Mouse (Mus musculus) CH12.LX (cell line): ENCODE measurements around the gene Chfr. TPM values are rescaled to one million over a fixed set of nuclear protein-coding genes. Genes with fewer than 3 reads are reported as not detected.

ENCODE experiments used
- DNase-seq: peaks from one replicate; pipeline ENCODE4 v3.0.0-alpha.2; 2013; ENCODE audit errors: extremely low read depth
- H3K27ac ChIP-seq: 2 replicates; pipeline ENCODE4 v1.5.1; 2012; ENCODE audit warnings: low read depth, mild to moderate bottlenecking, control low read depth, moderate library complexity; ENCODE audit not compliant: insufficient read depth
- H3K27me3 ChIP-seq: replicated peaks from 2 replicates; pipeline ENCODE3; 2012; ENCODE audit warnings: inconsistent platforms
- H3K36me3 ChIP-seq, 2 experiments: replicated peaks in 1 of 2; 2 replicates each; pipeline versions ENCODE3 to v1.6.1; 2012; ENCODE audit warnings: inconsistent platforms in 1 of 2, low read length in 1 of 2, mild to moderate bottlenecking in 1 of 2, mixed read lengths in 1 of 2, moderate library complexity in 1 of 2; ENCODE audit not compliant: control insufficient read depth in 1 of 2, insufficient read depth in 1 of 2
- H3K4me1 ChIP-seq, 2 experiments: 2 replicates each; pipeline ENCODE4 v1.6.1; 2012; ENCODE audit warnings: inconsistent platforms in 1 of 2, moderate library complexity in 1 of 2; ENCODE audit not compliant: insufficient read depth in 2 of 2, control insufficient read depth in 1 of 2
- H3K4me2 ChIP-seq: 2 replicates; pipeline ENCODE4 v1.6.1; 2012; ENCODE audit warnings: low read depth, mild to moderate bottlenecking, control low read depth; ENCODE audit not compliant: poor library complexity, insufficient read depth, severe bottlenecking
- H3K4me3 ChIP-seq, 3 experiments: fragments of 150-350 bp in 1 of 3; sonication (generic) in 1 of 3; replicated peaks in 1 of 3; 2 replicates each; pipeline versions ENCODE3 to v1.5.1; 2011 to 2012; ENCODE audit warnings: low read depth in 2 of 3, low read length in 2 of 3, mild to moderate bottlenecking in 2 of 3, moderate library complexity in 2 of 3, control low read depth in 1 of 3, improper control_type of control experiment in 1 of 3, inconsistent platforms in 1 of 3, mixed read lengths in 1 of 3; ENCODE audit not compliant: poor library complexity in 1 of 3
- H3K79me2 ChIP-seq: replicated peaks from 2 replicates; pipeline ENCODE4 v1.6.1; 2012; ENCODE audit warnings: mild to moderate bottlenecking, moderate library complexity; ENCODE audit not compliant: control insufficient read depth, poor library complexity, insufficient read depth, severe bottlenecking; ENCODE audit errors: extremely low read depth
- H3K9ac ChIP-seq: 2 replicates; pipeline ENCODE4 v1.6.1; 2012; ENCODE audit warnings: low read depth, mild to moderate bottlenecking, control low read depth, moderate library complexity; ENCODE audit not compliant: insufficient read depth
- H3K9me3 ChIP-seq: replicated peaks from 2 replicates; pipeline ENCODE3; 2012; ENCODE audit warnings: low read length, inconsistent platforms, mixed read lengths
- BHLHE40 ChIP-seq: IDR thresholded peaks from 2 replicates; pipeline ENCODE4 v1.6.1; 2011; ENCODE audit warnings: mild to moderate bottlenecking, low read depth, low read length, improper control_type of control experiment
- CHD1 ChIP-seq: IDR thresholded peaks from 2 replicates; pipeline ENCODE4 v1.6.1; 2012; ENCODE audit warnings: low read depth, low read length, improper control_type of control experiment, inconsistent platforms
- ELF1 ChIP-seq: IDR thresholded peaks from 2 replicates; pipeline ENCODE4 v1.6.1; 2014; ENCODE audit warnings: low read depth, mild to moderate bottlenecking, inconsistent platforms, low read length, improper control_type of control experiment
- ETS1 ChIP-seq: conservative IDR thresholded peaks from 2 replicates; pipeline ENCODE4 v1.6.1; 2012; ENCODE audit warnings: low read depth, mild to moderate bottlenecking, inconsistent platforms, low read length, improper control_type of control experiment, moderate library complexity
- HCFC1 ChIP-seq: IDR thresholded peaks from 2 replicates; pipeline ENCODE4 v1.6.1; 2012; ENCODE audit warnings: low read depth, mild to moderate bottlenecking, inconsistent platforms, low read length, improper control_type of control experiment
- JUN ChIP-seq: IDR thresholded peaks from 2 replicates; pipeline ENCODE4 v1.6.1; 2011; ENCODE audit warnings: low read depth, mild to moderate bottlenecking, low read length, improper control_type of control experiment, moderate library complexity; ENCODE audit not compliant: insufficient read depth
- MAZ ChIP-seq: IDR thresholded peaks from 2 replicates; pipeline ENCODE4 v1.6.1; 2012; ENCODE audit warnings: low read depth, mild to moderate bottlenecking, inconsistent platforms, low read length, improper control_type of control experiment, moderate library complexity
- NELFE ChIP-seq: IDR thresholded peaks from 2 replicates; pipeline ENCODE4 v1.6.1; 2011; ENCODE audit warnings: low read depth, low read length, improper control_type of control experiment
- POLR2A ChIP-seq: IDR thresholded peaks from 2 replicates; pipeline ENCODE4 v1.6.1; 2011; ENCODE audit warnings: low read depth, mild to moderate bottlenecking, improper control_type of control experiment, low read length
- POLR2AphosphoS2 ChIP-seq: IDR thresholded peaks from 2 replicates; pipeline ENCODE4 v1.6.1; 2011; ENCODE audit warnings: low read depth, low read length, improper control_type of control experiment
- SMC3 ChIP-seq: IDR thresholded peaks from 2 replicates; pipeline ENCODE4 v1.6.1; 2011; ENCODE audit warnings: low read depth, low read length, improper control_type of control experiment
- TBP ChIP-seq: conservative IDR thresholded peaks from 2 replicates; pipeline ENCODE4 v1.6.1; 2011; ENCODE audit warnings: low read depth, low read length, improper control_type of control experiment
- TCF12 ChIP-seq: IDR thresholded peaks from 2 replicates; pipeline ENCODE4 v1.6.1; 2014; ENCODE audit warnings: low read depth, mild to moderate bottlenecking, inconsistent platforms, low read length, improper control_type of control experiment
- UBTF ChIP-seq: IDR thresholded peaks from 2 replicates; pipeline ENCODE4 v1.6.1; 2012; ENCODE audit warnings: low read depth, mild to moderate bottlenecking, inconsistent platforms, low read length, improper control_type of control experiment, moderate library complexity
- USF2 ChIP-seq: conservative IDR thresholded peaks from 2 replicates; pipeline ENCODE4 v1.6.1; 2011; ENCODE audit warnings: low read depth, low read length, improper control_type of control experiment
- ZKSCAN1 ChIP-seq: IDR thresholded peaks from 2 replicates; pipeline ENCODE4 v1.6.1; 2012; ENCODE audit warnings: low read depth, inconsistent platforms, low read length, improper control_type of control experiment, borderline replicate concordance
- ZNF384 ChIP-seq: IDR thresholded peaks from 2 replicates; pipeline ENCODE4 v1.6.1; 2012; ENCODE audit warnings: low read depth, low read length, improper control_type of control experiment, inconsistent platforms
- dilution Hi-C: fragments of 300-500 bp; cut with MboI; formaldehyde crosslinking; loops from 2 replicates; pipeline ENCODE4 v1.14.3; 2020; ENCODE audit warnings: low sequenced_read_pairs; ENCODE audit not compliant: extremely low pct_unique_long_range_greater_than_20kb, extremely low pct_ligation_motif_present
- in situ Hi-C: fragments of 300-500 bp; cut with MboI; formaldehyde crosslinking; loops from 3 replicates; pipeline ENCODE4 v1.14.3; 2019; ENCODE audit warnings: low sequenced_read_pairs, low pct_ligation_motif_present, low pct_unique_long_range_greater_than_20kb, mixed read lengths
- polyA plus RNA-seq: library from polyadenylated mRNA; unstranded; fragments of >175 nt; gene quantifications from 2 replicates; pipeline ENCODE4 v1.2.1, GENCODE M21; 2012; ENCODE audit warnings: low read depth; ENCODE audit not compliant: insufficient read length
- total RNA-seq, 2 experiments: library from RNA; depleted of rRNA; stranded (reverse); fragments of 300-350 nt in 1 of 2; fragments of >200 nt in 1 of 2; gene quantifications; 2 replicates each; pipeline ENCODE4 v1.2.3; 2012 to 2014

Gene Chfr
- total and polyA plus RNA-seq, 3 experiments = 23.9 to 40.8 (median 38.5) TPM

- in situ Hi-C loops = no loop called here
- peaks cover 23 to 25% of the 10 kb centered on the region in 2 experiments for H3K4me1 ChIP-seq
- H3K9ac ChIP-seq = no peak overlapping the region
- no peak for DNase-seq
- H3K4me3 ChIP-seq = no peak overlapping the region
- H3K27ac ChIP-seq = no peak overlapping the region
- H3K9me3 ChIP-seq = peaks cover 10% of the 10 kb centered on the region
- dilution Hi-C loops = no loop called here
- H3K4me2 ChIP-seq = no peak overlapping the region
- TF ChIP-seq MAZ = no peak
- no peak for TF ChIP-seq ETS1
- TF ChIP-seq USF2 = no peak
- no peak for TF ChIP-seq BHLHE40
- no peak for TF ChIP-seq ZKSCAN1
- TF ChIP-seq HCFC1 = no peak
- no peak for TF ChIP-seq SMC3
- TF ChIP-seq POLR2A = no peak
- peaks cover 48 to 54% of the 10 kb centered on the region in 2 experiments for H3K36me3 ChIP-seq
- no peaks in the 10 kb centered on the region for H3K27me3 ChIP-seq
- peaks cover 18% of the 10 kb centered on the region; the same call in 1 of the 2 replicates for H3K79me2 ChIP-seq
Observed at GRCm38 (mm10) chr5:110102853-110103625, 32.6 kb upstream of the Chfr start.

- no peak overlapping the region for H3K4me2 ChIP-seq
- no peak overlapping the region for H3K27ac ChIP-seq
- peaks cover 48 to 54% of the 10 kb centered on the region in 2 experiments for H3K36me3 ChIP-seq
- no peaks in the 10 kb centered on the region for H3K27me3 ChIP-seq
- dilution Hi-C loops (no loop called here), in situ Hi-C loops (no loop called here)
- H3K9ac ChIP-seq = no peak overlapping the region
- peaks cover 23 to 32% of the 10 kb centered on the region in 2 experiments for H3K4me1 ChIP-seq
- no peak for DNase-seq
- H3K79me2 ChIP-seq = peaks cover 18% of the 10 kb centered on the region; the same call in 1 of the 2 replicates
- no peak for TF ChIP-seq NELFE
- TF ChIP-seq TCF12 = no peak
- no peak for TF ChIP-seq ZNF384
- no peak for TF ChIP-seq JUN
- TF ChIP-seq POLR2AphosphoS2 = no peak
- no peak for TF ChIP-seq TBP
- no peak for TF ChIP-seq ELF1
- no peak for TF ChIP-seq ETS1
- TF ChIP-seq CHD1 = no peak
- no peak for TF ChIP-seq ZKSCAN1
- no peak for TF ChIP-seq BHLHE40
- TF ChIP-seq UBTF = no peak
- no peak for TF ChIP-seq POLR2A
- peaks cover 10% of the 10 kb centered on the region for H3K9me3 ChIP-seq
- no peak overlapping the region for H3K4me3 ChIP-seq
Observed at GRCm38 (mm10) chr5:110103901-110104615, 31.6 kb upstream of the Chfr start.
